Mouse (Mus musculus) spleen, adult 2 months (tissue): ENCODE data around the gene Mpdu1.

Experiments used
- CTCF ChIP-seq: fragments of 200-500 bp; IDR thresholded peaks from 2 replicates; pipeline ENCODE4 v1.5.1; 2011; ENCODE audit warnings: mild to moderate bottlenecking, inconsistent platforms; ENCODE audit not compliant: insufficient read depth, insufficient read length, insufficient replicate concordance; ENCODE audit errors: extremely low read depth
- POLR2A ChIP-seq: fragments of 200-500 bp; IDR thresholded peaks from 2 replicates; pipeline ENCODE4 v1.6.1; 2011; ENCODE audit warnings: low read depth, low read length, inconsistent platforms

GRCm38 (mm10) chr11:69656065-69656455 is 6.4 kb downstream of the Mpdu1 start:
- TF ChIP-seq POLR2A: no peak
- no peak for TF ChIP-seq CTCF
